Mouse (Mus musculus): Measurements from ENCODE around the gene Gpr137b.
"Not testable (repeated sequence)": the region's sequence is repeated elsewhere in the genome, so short reads cannot be mapped to it uniquely, and the experiment has no call there.

GRCm38 (mm10) chr13:13350681-13351080 lies 43.1 kb downstream of the Gpr137b start:
- TF ChIP-seq CTCF, EP300 (IDR thresholded peaks at IDR 0.05): not testable (repeated sequence)
